Mouse (Mus musculus): ENCODE results near the gene 4931422A03Rik. TPM values are rescaled to one million over a fixed set of nuclear protein-coding genes. Genes with fewer than 3 reads are reported as not detected.

The 4931422A03Rik gene
- 4.9 TPM for polyA plus RNA-seq (2017; shearing (Covaris generic))

DNA sequence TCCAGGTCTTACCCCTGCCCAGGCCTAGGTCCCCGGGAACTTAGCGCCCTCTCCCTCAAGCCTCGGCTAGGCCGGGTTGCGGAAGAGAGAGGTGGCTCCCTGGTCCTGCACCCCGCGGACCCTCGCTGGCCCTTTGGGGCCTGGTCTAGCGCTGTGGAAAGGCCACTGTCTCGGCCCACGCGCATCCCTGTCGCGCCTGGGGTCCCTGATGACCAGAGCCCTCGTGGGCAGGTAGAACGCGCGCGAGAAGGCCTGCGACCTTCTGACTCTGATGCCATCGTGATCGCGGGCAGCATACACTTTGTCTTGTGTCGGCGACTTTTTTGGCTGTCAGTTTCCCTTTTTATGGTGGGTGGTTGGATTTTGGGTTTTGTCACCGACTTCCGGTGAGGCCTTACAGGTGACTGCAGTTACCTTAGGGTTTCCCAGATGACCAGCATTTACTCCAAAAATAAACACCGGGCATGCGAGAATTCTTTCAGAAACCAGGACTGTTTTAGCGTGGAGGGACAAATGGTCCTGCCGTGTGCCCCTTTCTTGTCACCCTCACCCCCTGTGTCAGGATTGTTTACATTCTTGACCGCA is at the start of gene 4931422A03Rik:
TSS of gene 4931422A03Rik (minus strand) at position 223 of the 585 bp plus-strand sequence.

DNA sequence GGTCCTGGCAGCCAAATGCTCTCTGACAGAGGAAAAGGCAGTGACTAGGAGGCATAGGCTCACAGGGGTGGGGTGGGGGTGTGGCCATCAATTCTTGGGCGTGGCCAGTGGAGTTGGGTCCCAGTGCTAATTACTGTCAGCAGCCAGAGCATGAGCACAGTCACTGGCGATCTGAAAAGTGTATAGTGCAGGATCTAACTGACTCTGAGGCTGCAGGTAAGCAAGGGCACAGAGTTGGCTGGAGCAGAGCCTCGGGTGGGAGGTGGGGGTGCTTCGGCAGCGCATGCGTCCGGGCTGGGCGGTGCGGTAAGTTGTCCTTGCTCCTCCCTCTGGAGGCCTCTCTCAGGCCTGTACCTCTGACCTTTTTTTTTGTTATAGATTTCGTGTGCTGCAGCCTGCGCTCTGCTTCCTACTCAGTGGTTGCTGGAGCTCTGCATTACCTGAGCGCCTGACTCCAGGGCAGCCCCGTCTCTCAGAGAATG is 41.6 kb upstream of the 4931422A03Rik start, which contains the start of gene Cd59b:
TSS of gene Cd59b (plus strand) at position 146 of the 482 bp plus-strand sequence.

DNA sequence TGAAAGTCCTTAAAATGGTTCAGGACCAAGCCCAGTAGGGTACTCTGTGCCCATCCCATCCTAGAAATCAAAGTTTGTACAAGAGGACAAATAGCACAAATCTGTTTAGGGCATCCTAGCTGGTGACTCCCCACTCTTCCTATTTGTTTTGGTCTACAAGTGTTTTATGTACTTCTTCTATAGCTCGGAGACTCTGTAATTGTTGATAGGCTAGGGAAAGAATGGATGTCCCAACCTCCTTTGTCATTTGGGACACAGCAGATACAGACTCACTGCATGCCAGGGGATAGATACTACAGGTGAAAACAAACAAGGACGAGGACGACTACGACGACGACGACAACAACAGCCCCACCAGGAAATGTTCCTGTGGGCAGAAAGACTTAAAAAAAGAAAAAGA is 40.3 kb upstream of the 4931422A03Rik start, which contains the start of gene Gm10799:
TSS of gene Gm10799 (minus strand) at position 101 of the 400 bp plus-strand sequence.

DNA sequence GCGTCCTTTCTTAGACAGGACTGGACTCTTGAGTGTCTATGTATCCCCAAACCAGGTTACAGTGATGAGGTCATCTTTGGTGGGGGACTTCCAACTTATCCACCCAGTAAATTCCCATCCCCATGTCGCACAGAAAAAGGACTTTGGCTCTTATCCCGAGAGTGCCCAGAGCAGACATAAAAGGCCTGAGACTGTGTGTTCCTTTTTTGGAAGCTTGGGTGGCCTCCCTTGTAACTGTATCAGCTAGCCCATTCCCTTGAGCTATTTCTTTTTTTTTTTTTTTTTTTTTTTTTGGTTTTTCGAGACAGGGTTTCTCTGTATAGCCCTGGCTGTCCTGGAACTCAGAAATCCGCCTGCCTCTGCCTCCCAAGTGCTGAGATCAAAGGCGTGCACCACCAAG is 37.4 kb upstream of the 4931422A03Rik start, which contains the start of gene Gm10912:
TSS of gene Gm10912 (plus strand) at position 301 of the 400 bp plus-strand sequence.

GRCm38 (mm10) chr2:104027458-104028138 is 563 bp downstream of the 4931422A03Rik start, which contains the start of gene Fbxo3:
Fbxo3 (plus strand) TSS chr2:104027721.

GRCm38 (mm10) chr2:103957649-103958546 is 70.3 kb downstream of the 4931422A03Rik start, which contains the start of gene Lmo2:
Lmo2 (plus strand) TSS chr2:103957986.

Other genes with a start within 250 kb of the 4931422A03Rik start
- gene Caprin1, start 230.7 kb downstream of the 4931422A03Rik start, polyA plus RNA-seq (2017; shearing (Covaris generic)), result 192 TPM
- 0.54 TPM for gene Lmo2, start 70.4 kb downstream of the 4931422A03Rik start, polyA plus RNA-seq (2017; shearing (Covaris generic))
- 57.4 TPM for gene Fbxo3, start 640 bp downstream of the 4931422A03Rik start, polyA plus RNA-seq (2017; shearing (Covaris generic))
- 0.29 TPM for gene Gm10912, start 37.5 kb upstream of the 4931422A03Rik start, polyA plus RNA-seq (2017; shearing (Covaris generic))
- not detected for gene Gm10799, start 40.2 kb upstream of the 4931422A03Rik start, polyA plus RNA-seq (2017; shearing (Covaris generic))
- not detected for gene Cd59b, start 41.5 kb upstream of the 4931422A03Rik start, polyA plus RNA-seq (2017; shearing (Covaris generic))
- 0.23 TPM for gene Cd59a, start 67.4 kb upstream of the 4931422A03Rik start, polyA plus RNA-seq (2017; shearing (Covaris generic))
- gene A930018P22Rik, start 94.4 kb upstream of the 4931422A03Rik start, polyA plus RNA-seq (2017; shearing (Covaris generic)), result not detected